In the genomic region with DNA sequence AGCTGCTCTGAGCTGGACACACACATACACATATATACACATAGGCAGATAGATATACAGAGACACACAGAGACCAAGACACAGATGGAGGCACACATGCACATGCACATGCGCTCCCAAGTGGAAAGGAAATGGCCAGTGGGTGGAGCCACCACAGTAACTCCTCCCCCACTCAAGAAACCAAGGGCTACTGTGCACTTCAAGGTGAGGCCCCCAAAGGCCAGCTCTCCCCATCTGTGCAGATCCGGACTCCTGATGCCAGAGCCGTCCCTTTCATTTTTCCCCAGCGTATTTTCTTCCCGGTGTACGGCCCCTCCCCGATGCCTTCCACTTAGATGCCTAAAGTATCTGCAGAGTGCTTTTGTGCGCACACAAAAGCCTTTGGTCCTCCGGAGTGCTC, we compare ENCODE assay signal across 12 mouse cellular contexts.
A peak's percentile ranks its signal among the peaks of the same experiment; 100 is the strongest.
DNase-seq lines count a peak whose midpoint lies in the region; ATAC-seq and TF ChIP-seq lines count a peak whose summit lies in the region.
"Had no signal": no experiment of that assay in that cellular context is flagged by ENCODE, and none has a peak within 500 bp of the region (broad histone marks: within the 10 kb centered on the region; RNA-seq: fewer than 3 reads in every experiment).

No protein-coding gene starts in this region.

- H3K9me3 ChIP-seq in embryonic facial prominence, embryonic 10.5 days: no peaks in the 10 kb centered on the region
- no peaks in the 10 kb centered on the region for H3K9me3 ChIP-seq in hindbrain, postnatal 0 days (ENCODE audit: low read length)
- H3K9me3 ChIP-seq in neural tube, embryonic 15.5 days (replicated peaks): no peaks in the 10 kb centered on the region
- H3K9me3 ChIP-seq: liver, embryonic 15.5 days had no signal

- no peak for TF ChIP-seq CTCF in hindbrain, postnatal 0 days (IDR thresholded peaks at IDR 0.05; ENCODE audit: low read depth)

- 53% methylated on average over 9 of the region's 9 CpGs for WGBS in embryonic facial prominence, embryonic 10.5 days
- WGBS in hindbrain, postnatal 0 days: 22% methylated on average over 9 of the region's 9 CpGs
- 26% methylated on average over 9 of the region's 9 CpGs for WGBS in neural tube, embryonic 15.5 days

- ATAC-seq in hindbrain, postnatal 0 days: no peak
- ATAC-seq in neural tube, embryonic 15.5 days (ENCODE audit: low FRiP score): no peak

- no peak overlapping the region; the same call in 1 of the 2 replicates for H3K9ac ChIP-seq in hindbrain, postnatal 0 days (replicated peaks; ENCODE audit: low read length)
- H3K9ac ChIP-seq in neural tube, embryonic 15.5 days (replicated peaks): no peak overlapping the region
- H3K9ac ChIP-seq: liver, embryonic 15.5 days had no signal

- H3K4me3 ChIP-seq in embryonic facial prominence, embryonic 10.5 days: 0 out of 2 replicates have a peak overlapping the region, but pooled peaks have one; percentile 2
- H3K4me3 ChIP-seq in hindbrain, postnatal 0 days (ENCODE audit: low read length): no peak overlapping the region
- H3K4me3 ChIP-seq in neural tube, embryonic 15.5 days (replicated peaks): no peak overlapping the region
- H3K4me3 ChIP-seq: erythroblast, embryonic 14.5 days; liver, embryonic 15.5 days had no signal

- H3K27me3 ChIP-seq in embryonic facial prominence, embryonic 10.5 days (replicated peaks; ENCODE audit: low read depth, poor library complexity, severe bottlenecking): no peaks in the 10 kb centered on the region
- no peaks in the 10 kb centered on the region for H3K27me3 ChIP-seq in hindbrain, postnatal 0 days (ENCODE audit: insufficient read depth, low read length)
- no peaks in the 10 kb centered on the region for H3K27me3 ChIP-seq in neural tube, embryonic 15.5 days (replicated peaks)
- H3K27me3 ChIP-seq: liver, embryonic 15.5 days had no signal

- intact Hi-C loops in left cerebral cortex, postnatal 4 days (cut with DNase I): no loop called here

- H3K36me3 ChIP-seq in embryonic facial prominence, embryonic 10.5 days (replicated peaks): no peaks in the 10 kb centered on the region
- no peaks in the 10 kb centered on the region for H3K36me3 ChIP-seq in hindbrain, postnatal 0 days (ENCODE audit: insufficient read depth, low read length)
- no peaks in the 10 kb centered on the region for H3K36me3 ChIP-seq in neural tube, embryonic 15.5 days
- H3K36me3 ChIP-seq: liver, embryonic 15.5 days had no signal

- H3K4me2 ChIP-seq in hindbrain, postnatal 0 days (ENCODE audit: low read depth, low read length): 0 out of 2 replicates have a peak overlapping the region, but pooled peaks have one; percentile 5
- H3K4me2 ChIP-seq in neural tube, embryonic 15.5 days: peak overlapping the region; percentile 25; the same call in 1 of the 2 replicates
- H3K4me2 ChIP-seq: liver, embryonic 15.5 days had no signal

- H3K4me1 ChIP-seq in embryonic facial prominence, embryonic 10.5 days: peaks cover 36% of the 10 kb centered on the region
- peaks cover 6% of the 10 kb centered on the region; the same call in 1 of the 2 replicates for H3K4me1 ChIP-seq in hindbrain, postnatal 0 days (ENCODE audit: insufficient read depth, low read length)
- peaks cover 17% of the 10 kb centered on the region for H3K4me1 ChIP-seq in neural tube, embryonic 15.5 days
- H3K4me1 ChIP-seq: liver, embryonic 15.5 days had no signal

- peak; percentile 20 for DNase-seq in left cerebral cortex, postnatal 4 days
- DNase-seq in left cerebral cortex, adult 9 months (ENCODE audit: low spot score in 2 of 2): no peak
- peak; percentile 38 for DNase-seq in embryonic facial prominence, embryonic 10.5 days (ENCODE audit: low spot score)
- no peak for DNase-seq in hindbrain, postnatal 0 days (ENCODE audit: low spot score)
- no peak for DNase-seq in yolk sac, embryonic 10.5 days (ENCODE audit: low spot score)
- no peak for DNase-seq in layer of hippocampus, postnatal 14 days (ENCODE audit: low spot score in 2 of 2)
- no peak for DNase-seq in adrenal gland, postnatal 10 days
- DNase-seq: heart, postnatal 4 days; layer of hippocampus, adult 9-11 months had no signal

- H3K27ac ChIP-seq in embryonic facial prominence, embryonic 10.5 days (replicated peaks): peak overlapping the region; percentile 74
- no peak overlapping the region for H3K27ac ChIP-seq in hindbrain, postnatal 0 days
- no peak overlapping the region for H3K27ac ChIP-seq in neural tube, embryonic 15.5 days (replicated peaks)
- H3K27ac ChIP-seq: liver, embryonic 15.5 days had no signal

Comparison
In these comparisons a context has a peak if more than half of its experiments do, and no peak if none do; other contexts are left out.
1. DNase-seq: peak in left cerebral cortex, postnatal 4 days (single experiment) and embryonic facial prominence, embryonic 10.5 days (single experiment); none in left cerebral cortex, adult 9 months (0 of 2), hindbrain, postnatal 0 days (single experiment), yolk sac, embryonic 10.5 days (single experiment), layer of hippocampus, postnatal 14 days (0 of 2) and adrenal gland, postnatal 10 days (single experiment).